Mouse (Mus musculus) forebrain, embryonic 10.5 days (tissue): ENCODE measurements at regions not wholly inside any gene's neighbourhood (a gene's known extent, or its start where the extent isn't known, plus 50 kb on each side); places are given as distances from the start of the nearest gene placed in this dataset.

Experiments
- DNase-seq: peaks from one replicate; pipeline ENCODE4 v3.0.0-alpha.2; 2017; ENCODE audit warnings: low spot score; ENCODE audit errors: extremely low spot score
- H3K27ac ChIP-seq: fragments of 300-500 bp; sonication (generic); 2 replicates; pipeline ENCODE4 v1.5.1; 2016; ENCODE audit warnings: mild to moderate bottlenecking
- H3K27me3 ChIP-seq: fragments of 300-500 bp; sonication (generic); 2 replicates; pipeline ENCODE4 v1.6.1; 2016; ENCODE audit warnings: mild to moderate bottlenecking; ENCODE audit not compliant: poor library complexity, severe bottlenecking
- H3K36me3 ChIP-seq: fragments of 300-500 bp; sonication (generic); replicated peaks from 2 replicates; pipeline ENCODE4 v1.6.1; 2016; ENCODE audit warnings: mild to moderate bottlenecking, moderate library complexity
- H3K4me1 ChIP-seq: fragments of 300-500 bp; sonication (generic); 2 replicates; pipeline ENCODE4 v1.6.1; 2016
- H3K4me3 ChIP-seq: fragments of 300-500 bp; sonication (generic); 2 replicates; pipeline ENCODE4 v1.5.1; 2016; ENCODE audit warnings: mild to moderate bottlenecking, moderate library complexity
- H3K9me3 ChIP-seq: fragments of 300-500 bp; sonication (generic); 2 replicates; pipeline ENCODE4 v1.6.1; 2016; ENCODE audit warnings: mild to moderate bottlenecking, moderate library complexity
- WGBS: fragments of 180-500 bp; shearing (Covaris S2); methylation state at CpG from one replicate; pipeline ENCODE4 v1.1.7; 2016; 5-methylcytosine and 5-hydroxymethylcytosine counted together

GRCm38 (mm10) chr9:47909051-47909450 lies 252.8 kb upstream of the Nxpe4 start:
- Histone ChIP-seq H3K27ac (no peak overlapping the region; the same call in 1 of the 2 replicates), H3K27me3 (peaks cover 98% of the 10 kb centered on the region), H3K9me3 (no peaks in the 10 kb centered on the region), H3K4me3 (no peak overlapping the region), H3K36me3 (no peaks in the 10 kb centered on the region), H3K4me1 (peaks cover 45% of the 10 kb centered on the region)
- no peak for DNase-seq
- 72% methylated on average over 5 of the region's 5 CpGs for WGBS

GRCm38 (mm10) chr9:47910501-47910906 lies 251.3 kb upstream of the Nxpe4 start:
- Histone ChIP-seq H3K4me1 (peaks cover 30% of the 10 kb centered on the region), H3K9me3 (no peaks in the 10 kb centered on the region), H3K27ac (0 out of 2 replicates have a peak overlapping the region, but pooled peaks have one; percentile 11), H3K36me3 (no peaks in the 10 kb centered on the region), H3K27me3 (peaks cover 100% of the 10 kb centered on the region), H3K4me3 (no peak overlapping the region)
- DNase-seq: no peak
- WGBS: 32% methylated on average over 6 of the region's 6 CpGs

- H3K9me3 ChIP-seq: no peaks in the 10 kb centered on the region
- no peaks in the 10 kb centered on the region for H3K36me3 ChIP-seq
- WGBS: 88% methylated on average over 5 of the region's 5 CpGs
- peaks cover 96% of the 10 kb centered on the region for H3K27me3 ChIP-seq
- H3K4me1 ChIP-seq: peaks cover 27% of the 10 kb centered on the region
- DNase-seq: no peak
- no peak overlapping the region for H3K4me3 ChIP-seq
- no peak overlapping the region for H3K27ac ChIP-seq
Observed at GRCm38 (mm10) chr9:47912823-47913222, 249.0 kb upstream of the Nxpe4 start.

GRCm38 (mm10) chr9:47935299-47935698 lies 226.5 kb upstream of the Nxpe4 start:
- peaks cover 21% of the 10 kb centered on the region for H3K27me3 ChIP-seq
- H3K4me3 ChIP-seq: no peak overlapping the region
- no peaks in the 10 kb centered on the region for H3K9me3 ChIP-seq
- no peak overlapping the region for H3K27ac ChIP-seq
- H3K36me3 ChIP-seq: no peaks in the 10 kb centered on the region
- H3K4me1 ChIP-seq: peaks cover 22% of the 10 kb centered on the region
- DNase-seq: no peak
- WGBS: 85% methylated on average over 2 of the region's 2 CpGs

- WGBS: 40% methylated on average over 7 of the region's 7 CpGs
- H3K36me3 ChIP-seq: no peaks in the 10 kb centered on the region
- peaks cover 22% of the 10 kb centered on the region for H3K4me1 ChIP-seq
- no peak for DNase-seq
- no peak overlapping the region for H3K4me3 ChIP-seq
- peak overlapping the region; percentile 51 for H3K27ac ChIP-seq
- H3K9me3 ChIP-seq: no peaks in the 10 kb centered on the region
- peaks cover 16% of the 10 kb centered on the region; the same call in 1 of the 2 replicates for H3K27me3 ChIP-seq
Observed at GRCm38 (mm10) chr9:47935957-47936457, 225.8 kb upstream of the Nxpe4 start.

GRCm38 (mm10) chr9:47938941-47939710 lies 222.7 kb upstream of the Nxpe4 start:
- no peaks in the 10 kb centered on the region for H3K36me3 ChIP-seq
- no peak for DNase-seq
- no peaks in the 10 kb centered on the region for H3K9me3 ChIP-seq
- 87% methylated on average over 14 of the region's 14 CpGs for WGBS
- H3K4me3 ChIP-seq: no peak overlapping the region
- peaks cover 16% of the 10 kb centered on the region; the same call in 1 of the 2 replicates for H3K27me3 ChIP-seq
- H3K27ac ChIP-seq: no peak overlapping the region
- H3K4me1 ChIP-seq: peaks cover 32% of the 10 kb centered on the region

- Histone ChIP-seq H3K27me3 (0 out of 2 replicates have a peak, but pooled peaks cover 16% of the 10 kb centered on the region), H3K27ac (no peak overlapping the region)
Observed at GRCm38 (mm10) chr9:47942761-47943583, 218.9 kb upstream of the Nxpe4 start.

GRCm38 (mm10) chr9:47946226-47946625 lies 215.6 kb upstream of the Nxpe4 start:
- no peak for DNase-seq
- Histone ChIP-seq H3K4me1 (peaks cover 22% of the 10 kb centered on the region), H3K27ac (no peak overlapping the region), H3K9me3 (no peaks in the 10 kb centered on the region), H3K27me3 (no peaks in the 10 kb centered on the region), H3K4me3 (no peak overlapping the region), H3K36me3 (no peaks in the 10 kb centered on the region)
- 91% methylated on average over 7 of the region's 7 CpGs for WGBS

More at GRCm38 (mm10) chr9:47942761-47943583, 218.9 kb upstream of the Nxpe4 start:
- Histone ChIP-seq H3K4me1 (peaks cover 19% of the 10 kb centered on the region), H3K36me3 (no peaks in the 10 kb centered on the region), H3K4me3 (no peak overlapping the region), H3K9me3 (no peaks in the 10 kb centered on the region)
- DNase-seq: no peak
- WGBS: 68% methylated on average over 11 of the region's 11 CpGs

- H3K9me3 ChIP-seq: peaks cover 18% of the 10 kb centered on the region; the same call in 1 of the 2 replicates
Observed at GRCm38 (mm10) chr9:47957881-47958280, 203.9 kb upstream of the Nxpe4 start.

GRCm38 (mm10) chr9:47958861-47959260 lies 203.0 kb upstream of the Nxpe4 start:
- peaks cover 19% of the 10 kb centered on the region for H3K4me1 ChIP-seq
- no peak overlapping the region for H3K27ac ChIP-seq
- no peaks in the 10 kb centered on the region for H3K27me3 ChIP-seq
- 93% methylated on average over 6 of the region's 6 CpGs for WGBS
- H3K4me3 ChIP-seq: no peak overlapping the region
- peaks cover 10% of the 10 kb centered on the region; the same call in 1 of the 2 replicates for H3K9me3 ChIP-seq
- no peaks in the 10 kb centered on the region for H3K36me3 ChIP-seq
- no peak for DNase-seq

More at GRCm38 (mm10) chr9:47957881-47958280, 203.9 kb upstream of the Nxpe4 start:
- H3K36me3 ChIP-seq: no peaks in the 10 kb centered on the region
- H3K27ac ChIP-seq: no peak overlapping the region
- no peak for DNase-seq
- H3K27me3 ChIP-seq: no peaks in the 10 kb centered on the region
- H3K4me3 ChIP-seq: no peak overlapping the region
- peaks cover 19% of the 10 kb centered on the region for H3K4me1 ChIP-seq
- 92% methylated on average over 3 of the region's 3 CpGs for WGBS

GRCm38 (mm10) chr9:47961176-47961575 lies 200.6 kb upstream of the Nxpe4 start:
- Histone ChIP-seq H3K4me1 (peaks cover 19% of the 10 kb centered on the region), H3K27ac (peak overlapping the region; percentile 48; the same call in 1 of the 2 replicates), H3K36me3 (no peaks in the 10 kb centered on the region), H3K9me3 (no peaks in the 10 kb centered on the region), H3K27me3 (no peaks in the 10 kb centered on the region), H3K4me3 (no peak overlapping the region)
- WGBS: 87% methylated on average over 4 of the region's 4 CpGs
- no peak for DNase-seq

GRCm38 (mm10) chr9:47962161-47962560 lies 199.7 kb upstream of the Nxpe4 start:
- Histone ChIP-seq H3K27ac (no peak overlapping the region), H3K4me1 (peaks cover 19% of the 10 kb centered on the region), H3K36me3 (no peaks in the 10 kb centered on the region), H3K4me3 (no peak overlapping the region), H3K27me3 (no peaks in the 10 kb centered on the region), H3K9me3 (no peaks in the 10 kb centered on the region)
- no peak for DNase-seq
- WGBS: 72% methylated on average over 4 of the region's 4 CpGs
